Mouse (Mus musculus) liver, embryonic 12.5 days (tissue): ENCODE measurements at regions not wholly inside any gene's neighbourhood (a gene's known extent, or its start where the extent isn't known, plus 50 kb on each side); places are given as distances from the start of the nearest gene placed in this dataset.

Experiments used
- ATAC-seq: fragments of 200-750 bp; cut with Nextera tagmentation; 2 replicates; pipeline ENCODE4 v1.8.0; 2017; ENCODE audit warnings: moderate number of reproducible peaks, mild to moderate bottlenecking, moderate library complexity
- H3K27ac ChIP-seq: fragments of 300-500 bp; sonication (generic); 2 replicates; pipeline ENCODE4 v1.5.1; 2016; ENCODE audit warnings: mild to moderate bottlenecking
- H3K27me3 ChIP-seq: fragments of 300-500 bp; sonication (generic); replicated peaks from 2 replicates; pipeline ENCODE4 v1.6.1; 2016; ENCODE audit warnings: mild to moderate bottlenecking, moderate library complexity
- H3K36me3 ChIP-seq: fragments of 300-500 bp; sonication (generic); 2 replicates; pipeline ENCODE4 v1.6.1; 2016; ENCODE audit warnings: mild to moderate bottlenecking, moderate library complexity
- H3K4me1 ChIP-seq: fragments of 300-500 bp; sonication (generic); 2 replicates; pipeline ENCODE4 v1.6.1; 2016
- H3K4me2 ChIP-seq: fragments of 300-500 bp; sonication (generic); 2 replicates; pipeline ENCODE4 v1.6.1; 2016; ENCODE audit warnings: mild to moderate bottlenecking, moderate library complexity
- H3K4me3 ChIP-seq: fragments of 300-500 bp; sonication (generic); 2 replicates; pipeline ENCODE4 v1.5.1; 2016; ENCODE audit warnings: mild to moderate bottlenecking, moderate library complexity
- H3K9ac ChIP-seq: fragments of 300-500 bp; sonication (generic); 2 replicates; pipeline ENCODE4 v1.6.1; 2016; ENCODE audit warnings: mild to moderate bottlenecking, moderate library complexity
- H3K9me3 ChIP-seq: fragments of 300-500 bp; sonication (generic); replicated peaks from 2 replicates; pipeline ENCODE4 v1.6.1; 2016; ENCODE audit warnings: mild to moderate bottlenecking, moderate library complexity
- WGBS: fragments of 180-500 bp; shearing (Covaris S2); methylation state at CpG from one replicate; pipeline ENCODE4 v1.1.7; 2016; ENCODE audit not compliant: insufficient replicate concordance; 5-methylcytosine and 5-hydroxymethylcytosine counted together

GRCm38 (mm10) chr3:9056846-9057245 lies 553.0 kb downstream of the Zfp704 start:
- Histone ChIP-seq H3K4me1 (no peaks in the 10 kb centered on the region; the same call in 1 of the 2 replicates), H3K9ac (no peak overlapping the region), H3K9me3 (no peaks in the 10 kb centered on the region), H3K4me2 (no peak overlapping the region), H3K27ac (no peak overlapping the region), H3K36me3 (no peaks in the 10 kb centered on the region), H3K27me3 (no peaks in the 10 kb centered on the region), H3K4me3 (no peak overlapping the region)
- 71% methylated on average over 6 of the region's 6 CpGs for WGBS
- ATAC-seq, result no peak

GRCm38 (mm10) chr3:9055780-9056179 lies 554.1 kb downstream of the Zfp704 start:
- Histone ChIP-seq H3K4me1 (no peaks in the 10 kb centered on the region; the same call in 1 of the 2 replicates), H3K27me3 (no peaks in the 10 kb centered on the region), H3K9ac (no peak overlapping the region), H3K9me3 (no peaks in the 10 kb centered on the region), H3K4me3 (no peak overlapping the region), H3K27ac (no peak overlapping the region), H3K36me3 (no peaks in the 10 kb centered on the region), H3K4me2 (no peak overlapping the region)
- 66% methylated on average over 6 of the region's 6 CpGs for WGBS
- no peak for ATAC-seq
